Mouse (Mus musculus) c-Kit-positive CD71-positive TER-119-positive erythroid progenitor cells, embryonic 14.5 days (primary cell): ENCODE data around the gene Slc38a10.

Experiments
- DNase-seq: peaks from one replicate; pipeline ENCODE4 v3.0.0-alpha.2; 2013; ENCODE audit warnings: low spot score

Slc38a10 gene

GRCm38 (mm10) chr11:120151113-120151494 lies at the start of gene Slc38a10:
Gene Slc38a10, minus strand, starts transcription at chr11:120151346.
- DNase-seq, result peak; percentile 99

- no peak for DNase-seq
Observed at GRCm38 (mm10) chr11:120200621-120201020, 49.5 kb upstream of the Slc38a10 start.

GRCm38 (mm10) chr11:120199766-120200165 lies 48.6 kb upstream of the Slc38a10 start:
- DNase-seq, result no peak

GRCm38 (mm10) chr11:120198831-120199230 lies 47.7 kb upstream of the Slc38a10 start:
- DNase-seq, result no peak

- DNase-seq, result no peak
Observed at GRCm38 (mm10) chr11:120190526-120191412, 39.6 kb upstream of the Slc38a10 start.

- DNase-seq, result peak; percentile 83
Observed at GRCm38 (mm10) chr11:120189459-120190312, 38.5 kb upstream of the Slc38a10 start.

- DNase-seq, result no peak
Observed at GRCm38 (mm10) chr11:120188481-120189441, 37.6 kb upstream of the Slc38a10 start.

- no peak for DNase-seq
Observed at GRCm38 (mm10) chr11:120188102-120188480, 36.9 kb upstream of the Slc38a10 start.

- DNase-seq, result no peak
Observed at GRCm38 (mm10) chr11:120187236-120188101, 36.3 kb upstream of the Slc38a10 start.

GRCm38 (mm10) chr11:120186821-120187235 lies 35.7 kb upstream of the Slc38a10 start:
- DNase-seq, result no peak

GRCm38 (mm10) chr11:120186145-120186740 lies 35.1 kb upstream of the Slc38a10 start:
- DNase-seq, result no peak

GRCm38 (mm10) chr11:120185316-120186141 lies 34.4 kb upstream of the Slc38a10 start:
- DNase-seq, result no peak

GRCm38 (mm10) chr11:120184371-120185315 lies 33.5 kb upstream of the Slc38a10 start:
- DNase-seq, result no peak

GRCm38 (mm10) chr11:120183708-120184107 lies 32.6 kb upstream of the Slc38a10 start:
- DNase-seq, result no peak

- no peak for DNase-seq
Observed at GRCm38 (mm10) chr11:120183180-120183579, 32.0 kb upstream of the Slc38a10 start.

GRCm38 (mm10) chr11:120182396-120183030 lies 31.4 kb upstream of the Slc38a10 start:
- DNase-seq, result no peak

GRCm38 (mm10) chr11:120181379-120181778 lies 30.2 kb upstream of the Slc38a10 start:
- DNase-seq, result no peak

- no peak for DNase-seq
Observed at GRCm38 (mm10) chr11:120179374-120179773, 28.2 kb upstream of the Slc38a10 start.
